Mouse (Mus musculus) mouse embryonic stem cell (cell line): Measurements from ENCODE around the gene Pde9a.

Experiments
- in situ Hi-C, 2 experiments: fragments of 300-500 bp; cut with MboI; formaldehyde crosslinking; loops; 1 replicate in 1 of 2; 3 replicates in 1 of 2; pipeline ENCODE4 v1.14.3; 2019 to 2020; ENCODE audit warnings: low sequenced_read_pairs in 2 of 2, low pct_unique_long_range_greater_than_20kb in 1 of 2, mixed read lengths in 1 of 2; ENCODE audit not compliant: unreplicated experiment in 1 of 2

Pde9a gene

GRCm38 (mm10) chr17:31492416-31492815, 106.4 kb downstream of the Pde9a start:
- in situ Hi-C loops: no loop called here

GRCm38 (mm10) chr17:31494989-31495388, 109.0 kb downstream of the Pde9a start:
- in situ Hi-C loops: no loop called here

GRCm38 (mm10) chr17:31497726-31498125, 111.7 kb downstream of the Pde9a start:
- in situ Hi-C loops: no loop called here

DNA sequence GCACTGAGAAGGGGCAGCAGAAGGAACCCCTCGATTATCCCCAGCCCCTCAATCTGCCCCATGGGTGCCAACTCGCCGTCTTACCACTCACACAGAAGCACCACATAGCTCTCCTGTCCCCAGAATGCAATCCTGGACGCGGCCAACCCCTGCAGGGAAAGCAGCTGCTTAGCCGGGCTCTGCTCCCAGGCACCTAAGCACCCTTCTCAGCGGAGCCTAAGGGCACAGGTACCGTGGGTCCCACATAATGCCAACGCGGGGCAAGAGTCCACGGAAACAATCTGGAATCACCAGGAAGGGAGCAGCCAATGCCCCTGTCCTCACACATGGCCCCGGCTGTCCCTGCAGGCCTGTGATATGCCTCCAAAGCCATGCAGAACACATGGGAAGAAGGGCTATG, 113.7 kb downstream of the Pde9a start:
- in situ Hi-C loops: no loop called here

GRCm38 (mm10) chr17:31500416-31500815, 114.4 kb downstream of the Pde9a start:
- in situ Hi-C loops: no loop called here

DNA sequence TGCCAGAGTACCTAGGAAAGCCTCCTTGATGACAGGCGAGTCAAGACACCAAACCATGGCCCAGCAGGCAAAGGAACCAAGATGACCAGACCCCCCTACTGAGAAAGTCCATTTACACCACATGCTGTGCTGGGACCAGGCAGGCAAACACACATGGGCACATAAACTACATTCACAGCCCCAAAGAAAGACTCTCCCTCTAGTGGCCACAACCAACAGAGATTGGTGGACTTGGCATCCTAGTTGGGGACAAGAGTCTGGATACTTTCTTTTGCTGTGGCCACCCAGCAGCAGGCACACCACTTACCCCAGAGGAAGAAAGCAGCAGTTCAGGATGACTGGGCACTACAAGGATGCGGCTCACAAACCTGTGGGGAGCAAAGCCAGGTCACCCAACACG, 114.9 kb downstream of the Pde9a start:
- in situ Hi-C loops: no loop called here

- in situ Hi-C loops: no loop called here
Observed at GRCm38 (mm10) chr17:31502261-31502927, 116.4 kb downstream of the Pde9a start.

DNA sequence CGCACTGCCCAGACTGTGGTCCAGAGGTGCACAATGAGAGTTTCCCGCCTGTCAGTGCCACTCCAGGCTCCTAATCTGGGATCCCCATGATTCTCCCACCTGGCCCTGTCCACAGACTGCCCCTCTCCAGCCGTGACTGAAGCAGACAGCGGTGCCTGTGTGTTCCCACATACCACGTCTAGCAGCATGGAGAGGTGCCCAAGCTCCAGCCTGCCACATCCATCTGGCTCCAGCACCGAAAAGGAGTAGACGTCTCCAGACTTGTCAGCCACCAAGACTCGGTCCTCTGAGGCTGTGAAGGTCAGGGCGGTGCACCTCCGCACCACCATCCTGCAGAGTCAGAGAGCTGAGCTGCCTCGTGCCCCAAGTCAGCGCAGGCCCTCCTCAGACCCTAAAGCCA, 117.3 kb downstream of the Pde9a start:
- in situ Hi-C loops: no loop called here

DNA sequence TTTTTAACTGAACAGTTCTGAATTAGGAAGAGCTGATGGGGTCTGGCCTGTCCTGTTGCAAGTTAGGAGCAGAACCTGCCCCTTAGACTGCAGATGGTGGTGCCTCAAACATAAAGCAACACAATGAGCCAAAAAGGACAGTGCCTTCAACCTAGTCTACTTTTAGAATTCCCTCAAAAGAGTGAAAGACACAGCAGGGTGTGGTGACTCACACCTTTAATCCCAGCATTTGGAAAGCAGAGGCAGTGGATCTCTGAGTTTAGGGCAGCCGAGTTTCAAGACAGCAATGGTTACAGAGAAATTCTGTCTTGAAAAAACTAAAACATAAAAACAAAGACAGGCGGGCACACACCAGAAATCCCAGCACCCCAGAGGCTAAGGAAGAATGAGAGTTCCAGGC, 117.9 kb downstream of the Pde9a start:
- in situ Hi-C loops: no loop called here

- in situ Hi-C loops: no loop called here
Observed at GRCm38 (mm10) chr17:31505013-31505412, 119.0 kb downstream of the Pde9a start.

DNA sequence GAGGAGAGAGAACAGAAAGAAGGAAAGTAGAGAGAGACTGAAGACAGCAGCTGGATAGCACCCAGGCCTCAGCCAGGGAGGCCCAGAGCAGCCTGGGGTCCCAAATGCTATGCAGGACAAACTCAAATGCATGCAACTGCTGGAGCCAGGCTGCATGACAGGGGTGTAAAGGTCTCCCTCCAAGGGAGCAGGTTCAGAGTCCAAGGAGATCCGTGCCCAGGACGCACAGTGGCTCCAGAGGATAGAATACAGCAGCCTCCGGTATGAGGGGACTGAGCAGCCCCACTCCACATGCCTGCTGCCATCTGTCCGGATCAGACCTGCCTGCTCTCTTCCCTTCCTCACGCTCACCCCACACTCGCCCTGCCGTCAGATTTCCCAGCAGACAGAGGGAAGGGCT, 120.3 kb downstream of the Pde9a start:
- in situ Hi-C loops: no loop called here

GRCm38 (mm10) chr17:31510944-31511343, 124.9 kb downstream of the Pde9a start:
- in situ Hi-C loops: loop anchor here in 1 of 2 experiments (5.0 kb wide), 1 partner anchor 136 kb away; no protein-coding TSS in a partner anchor

GRCm38 (mm10) chr17:31511792-31512495, 125.9 kb downstream of the Pde9a start:
- in situ Hi-C loops: loop anchor here in 1 of 2 experiments (5.0 kb wide), 1 partner anchor 135 kb away; no protein-coding TSS in a partner anchor

DNA sequence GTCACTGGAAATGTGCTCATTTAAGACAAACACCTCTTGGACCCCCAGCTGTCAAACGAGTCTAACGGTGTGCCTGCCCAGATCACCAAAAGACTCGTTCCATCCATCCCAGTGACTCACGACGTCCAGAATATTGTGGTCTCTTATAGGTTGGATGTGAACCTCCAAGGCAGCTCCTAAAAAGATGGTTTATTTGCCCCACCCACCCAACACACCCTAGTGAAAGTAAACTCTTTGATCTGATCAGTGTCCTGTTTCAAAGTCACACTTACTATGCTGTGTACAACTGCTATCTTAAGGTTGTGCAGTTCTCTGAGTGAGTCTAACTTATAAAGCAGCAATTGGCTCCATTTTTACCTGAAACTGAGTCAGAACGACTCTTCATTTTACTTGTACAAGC, 126.6 kb downstream of the Pde9a start:
- in situ Hi-C loops: loop anchor here in 1 of 2 experiments (5.0 kb wide), 1 partner anchor 135 kb away; no protein-coding TSS in a partner anchor

DNA sequence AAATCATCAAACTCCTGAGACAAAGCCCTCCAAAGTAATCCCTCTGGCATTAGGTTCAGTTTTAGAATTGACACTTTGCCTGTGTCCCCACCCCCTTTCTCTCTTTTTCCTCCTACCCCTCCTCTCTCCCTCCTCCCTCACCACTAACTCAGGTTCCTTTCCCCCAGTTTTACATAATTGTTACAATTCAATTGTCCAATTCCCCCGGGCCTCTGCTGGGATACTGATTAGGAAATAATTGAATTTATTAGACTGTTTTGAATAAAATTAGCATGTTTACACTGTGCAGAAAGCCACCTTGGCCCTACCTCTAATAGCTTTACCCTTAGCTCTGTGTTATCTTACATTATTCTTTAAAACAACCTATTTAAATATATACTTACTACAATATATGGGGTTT, 128.7 kb downstream of the Pde9a start:
- in situ Hi-C loops: loop anchor here (5.0 kb wide), 1 partner anchor 133 kb away; no protein-coding TSS in a partner anchor

GRCm38 (mm10) chr17:31519344-31519945, 133.4 kb downstream of the Pde9a start:
- in situ Hi-C loops: loop anchor here in 1 of 2 experiments (5.0 kb wide), 1 partner anchor 128 kb away; no protein-coding TSS in a partner anchor

DNA sequence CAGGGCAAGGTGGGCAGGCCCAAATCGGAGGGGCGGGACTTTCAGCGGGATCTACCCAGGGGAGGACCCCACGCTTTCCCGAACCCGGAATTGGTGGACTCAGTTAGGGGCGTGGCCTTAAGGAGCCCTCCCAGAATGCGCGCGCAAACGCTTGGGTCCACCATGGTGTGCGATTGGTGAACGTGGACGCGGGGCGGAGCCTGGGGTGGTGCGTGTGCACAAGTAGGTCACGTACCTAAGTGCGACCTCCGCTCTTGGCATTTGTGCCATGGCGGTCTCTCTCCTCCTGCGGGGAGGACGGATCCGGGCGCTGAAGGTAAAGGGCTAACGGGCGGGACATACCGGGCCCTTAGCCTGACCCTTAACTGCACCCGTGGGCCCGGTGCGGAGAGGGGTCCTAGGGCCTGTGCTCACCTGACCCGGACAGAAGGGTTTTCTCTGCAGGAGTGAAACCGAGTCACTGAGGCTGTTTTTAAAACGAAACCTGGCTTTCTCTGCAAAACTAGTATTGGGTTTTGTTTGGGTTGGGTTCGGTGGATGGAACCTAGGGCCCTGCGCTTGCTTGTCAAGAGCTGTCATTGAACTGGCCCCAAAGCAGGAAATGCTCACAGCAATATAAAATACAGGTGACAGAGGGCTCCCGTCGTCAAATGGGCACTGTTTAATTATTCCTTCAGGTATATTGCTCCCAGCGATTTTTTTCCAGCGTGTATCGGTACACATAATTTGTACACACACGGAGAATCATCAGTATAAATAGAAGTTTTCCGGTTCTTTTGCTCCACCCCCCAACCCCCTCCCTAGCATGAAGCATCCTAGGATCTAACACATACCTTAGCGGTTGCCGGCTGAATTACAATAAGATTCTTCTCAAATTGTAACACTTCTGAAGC, 134.2 kb downstream of the Pde9a start, which contains the start of the genes Wdr4 and Ndufv3:
Wdr4 (minus strand) TSS at position 35 of the 893 bp plus-strand sequence.
Ndufv3 (plus strand) TSS at position 170 of the 893 bp plus-strand sequence.
- in situ Hi-C loops: loop anchor here in 1 of 2 experiments (5.0 kb wide), 1 partner anchor 127 kb away; no protein-coding TSS in a partner anchor

- in situ Hi-C loops: no loop called here
Observed at GRCm38 (mm10) chr17:31520895-31521294, 134.9 kb downstream of the Pde9a start.
